Mouse (Mus musculus) sigmoid colon, adult 10 weeks (tissue): Measurements from ENCODE around the gene Stpg4. TPM values are rescaled to one million over a fixed set of nuclear protein-coding genes. Genes with fewer than 3 reads are reported as not detected.

Source experiments
- polyA plus RNA-seq: library from polyadenylated mRNA; stranded (reverse); fragments of 350-450 nt; fragmentation: Illumina TruSeq; extraction: RNeasy Lipid Tissue Mini Kit (QIAGEN cat#74804); gene quantifications from one replicate; pipeline ENCODE4 v1.2.3, GENCODE M21; 2014; ENCODE audit warnings: low read depth, low replicate concordance

Gene Stpg4
- not detected for polyA plus RNA-seq

DNA sequence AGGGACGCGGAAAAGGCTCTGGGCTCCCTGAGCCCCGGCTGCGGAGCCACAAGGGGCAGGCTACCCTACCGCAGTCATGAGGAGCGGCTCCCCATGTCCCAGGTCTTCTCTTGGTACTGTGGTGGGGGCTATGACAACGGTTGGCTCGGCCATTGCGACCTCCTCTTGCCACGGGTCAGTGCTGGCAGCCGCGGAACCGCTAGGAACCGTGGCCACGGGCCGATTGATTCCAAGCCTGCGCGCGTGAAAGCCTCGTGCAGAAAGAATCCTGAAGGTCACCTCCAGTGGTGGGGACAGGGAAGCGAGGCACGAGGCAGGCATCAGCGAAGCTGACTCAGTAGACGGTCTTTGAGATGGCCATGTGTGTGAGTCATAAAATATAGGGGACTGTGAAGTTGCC, at the start of gene Stpg4:
Stpg4 (minus strand) TSS at position 231 of the 400 bp plus-strand sequence.

GRCm38 (mm10) chr17:87446767-87447611, 19.4 kb upstream of the Stpg4 start, which contains the start of gene Calm2:
TSS of gene Calm2 (minus strand) at chr17:87446935.

Other genes starting within 250 kb of the Stpg4 start
- 77.0 TPM for gene Mcfd2, start 161.8 kb downstream of the Stpg4 start, polyA plus RNA-seq
- gene Ttc7, start 144.9 kb downstream of the Stpg4 start, polyA plus RNA-seq = 9.2 TPM
- 2,242 TPM for gene Calm2, start 19.2 kb upstream of the Stpg4 start, polyA plus RNA-seq
- gene Epcam, start 208.2 kb upstream of the Stpg4 start, polyA plus RNA-seq = 1,658 TPM
- gene Msh2, start 244.6 kb upstream of the Stpg4 start, polyA plus RNA-seq = 29.3 TPM